Mouse (Mus musculus): ENCODE measurements at regions not wholly inside any gene's neighbourhood (a gene's known extent, or its start where the extent isn't known, plus 50 kb on each side); places are given as distances from the start of the nearest gene placed in this dataset.

GRCm38 (mm10) chr3:8004271-8004670, 1384.0 kb upstream of the 1700008P02Rik start:
- TF ChIP-seq E2F4 (IDR thresholded peaks at IDR 0.05; ENCODE audit: insufficient read depth) (no peak), TCF3 (IDR thresholded peaks at IDR 0.05; ENCODE audit: insufficient read length, low read depth) (no peak), TCF12 (IDR thresholded peaks at IDR 0.05; ENCODE audit: insufficient read depth, poor library complexity, severe bottlenecking) (no peak), POLR2A (IDR thresholded peaks at IDR 0.05; ENCODE audit: insufficient read length, low read depth) (no peak)

Measured in myocyte (in vitro differentiated cells).